Mouse (Mus musculus): ENCODE data around the gene Smndc1. TPM values are rescaled to one million over a fixed set of nuclear protein-coding genes. Genes with fewer than 3 reads are reported as not detected.

The Smndc1 gene
- polyA plus RNA-seq, 2 experiments = 33.9 to 38.6 TPM

- Histone ChIP-seq H3K4me2 (replicated peaks; ENCODE audit: low read depth, low read length, severe bottlenecking) (no peak overlapping the region), H3K9me3 (ENCODE audit: control insufficient read depth, low read length) (no peaks in the 10 kb centered on the region), H3K4me1 (ENCODE audit: control insufficient read depth, insufficient read depth, low read length) (peaks cover 3% of the 10 kb centered on the region; the same call in 1 of the 2 replicates), H3K9ac (ENCODE audit: low read depth, low read length, severe bottlenecking) (no peak overlapping the region), H3K27ac (replicated peaks; ENCODE audit: low read depth, low read length) (no peak overlapping the region), H3K4me3 (replicated peaks; ENCODE audit: low read length) (no peak overlapping the region), H3K27me3 (ENCODE audit: control insufficient read depth, insufficient read depth, low read length) (no peaks in the 10 kb centered on the region), H3K36me3 (ENCODE audit: control insufficient read depth, insufficient read depth, low read length) (no peaks in the 10 kb centered on the region)
- no peak for TF ChIP-seq POLR2A (IDR thresholded peaks at IDR 0.05; ENCODE audit: borderline replicate concordance, extremely low read depth, insufficient read depth, insufficient read length)
- whole genome bisulfite sequencing = 86% methylated on average over 11 of the region's 11 CpGs
- ATAC-seq (ENCODE audit: low FRiP score, low read depth) (no peak), DNase-seq (ENCODE audit: low spot score) (no peak)
These were observed 40.6 kb upstream of the Smndc1 start for GRCm38 (mm10) chr19:53431003-53431402.

- no peaks in the 10 kb centered on the region for H3K36me3 ChIP-seq (ENCODE audit: control insufficient read depth, insufficient read depth, low read length)
- ATAC-seq (ENCODE audit: low FRiP score, low read depth) = no peak
- no peaks in the 10 kb centered on the region for H3K27me3 ChIP-seq (ENCODE audit: control insufficient read depth, insufficient read depth, low read length)
- H3K4me1 ChIP-seq (ENCODE audit: control insufficient read depth, insufficient read depth, low read length) = peaks cover 3% of the 10 kb centered on the region; the same call in 1 of the 2 replicates
- no peak overlapping the region for H3K4me2 ChIP-seq (replicated peaks; ENCODE audit: low read depth, low read length, severe bottlenecking)
- H3K9ac ChIP-seq (ENCODE audit: low read depth, low read length, severe bottlenecking) = no peak overlapping the region
- no peak overlapping the region for H3K4me3 ChIP-seq (replicated peaks; ENCODE audit: low read length)
- WGBS = 66% methylated on average over 9 of the region's 9 CpGs
- no peak for TF ChIP-seq POLR2A (IDR thresholded peaks at IDR 0.05; ENCODE audit: borderline replicate concordance, extremely low read depth, insufficient read depth, insufficient read length)
- H3K27ac ChIP-seq (replicated peaks; ENCODE audit: low read depth, low read length) = no peak overlapping the region
- H3K9me3 ChIP-seq (ENCODE audit: control insufficient read depth, low read length) = no peaks in the 10 kb centered on the region
- no peak for DNase-seq (ENCODE audit: low spot score)
These were observed 40.0 kb upstream of the Smndc1 start for GRCm38 (mm10) chr19:53430356-53430755.

- DNase-seq (ENCODE audit: low spot score) = no peak
- Histone ChIP-seq H3K27ac (replicated peaks; ENCODE audit: low read depth, low read length) (no peak overlapping the region), H3K27me3 (ENCODE audit: control insufficient read depth, insufficient read depth, low read length) (no peaks in the 10 kb centered on the region), H3K4me3 (replicated peaks; ENCODE audit: low read length) (no peak overlapping the region), H3K4me1 (ENCODE audit: control insufficient read depth, insufficient read depth, low read length) (peaks cover 10% of the 10 kb centered on the region), H3K9me3 (ENCODE audit: control insufficient read depth, low read length) (no peaks in the 10 kb centered on the region), H3K36me3 (ENCODE audit: control insufficient read depth, insufficient read depth, low read length) (no peaks in the 10 kb centered on the region), H3K4me2 (replicated peaks; ENCODE audit: low read depth, low read length, severe bottlenecking) (no peak overlapping the region), H3K9ac (ENCODE audit: low read depth, low read length, severe bottlenecking) (no peak overlapping the region)
- WGBS = 45% methylated on average over 8 of the region's 8 CpGs
- TF ChIP-seq POLR2A (IDR thresholded peaks at IDR 0.05; ENCODE audit: borderline replicate concordance, extremely low read depth, insufficient read depth, insufficient read length) = no peak
- no peak for ATAC-seq (ENCODE audit: low FRiP score, low read depth)
These were observed 37.4 kb upstream of the Smndc1 start for GRCm38 (mm10) chr19:53427817-53428216.

- ATAC-seq (ENCODE audit: low FRiP score, low read depth) = no peak
- no peaks in the 10 kb centered on the region for H3K27me3 ChIP-seq (ENCODE audit: control insufficient read depth, insufficient read depth, low read length)
- no peak overlapping the region for H3K4me3 ChIP-seq (replicated peaks; ENCODE audit: low read length)
- no peaks in the 10 kb centered on the region for H3K36me3 ChIP-seq (ENCODE audit: control insufficient read depth, insufficient read depth, low read length)
- peaks cover 10% of the 10 kb centered on the region for H3K4me1 ChIP-seq (ENCODE audit: control insufficient read depth, insufficient read depth, low read length)
- no peak for TF ChIP-seq POLR2A (IDR thresholded peaks at IDR 0.05; ENCODE audit: borderline replicate concordance, extremely low read depth, insufficient read depth, insufficient read length)
- no peaks in the 10 kb centered on the region for H3K9me3 ChIP-seq (ENCODE audit: control insufficient read depth, low read length)
- H3K27ac ChIP-seq (replicated peaks; ENCODE audit: low read depth, low read length) = no peak overlapping the region
- 49% methylated on average over 7 of the region's 7 CpGs for WGBS
- DNase-seq (ENCODE audit: low spot score) = no peak
- H3K9ac ChIP-seq (ENCODE audit: low read depth, low read length, severe bottlenecking) = no peak overlapping the region
- no peak overlapping the region for H3K4me2 ChIP-seq (replicated peaks; ENCODE audit: low read depth, low read length, severe bottlenecking)
These were observed 37.0 kb upstream of the Smndc1 start for GRCm38 (mm10) chr19:53427346-53427745.

- TF ChIP-seq POLR2A (IDR thresholded peaks at IDR 0.05; ENCODE audit: borderline replicate concordance, extremely low read depth, insufficient read depth, insufficient read length) = no peak
- peaks cover 14% of the 10 kb centered on the region for H3K4me1 ChIP-seq (ENCODE audit: control insufficient read depth, insufficient read depth, low read length)
- 87% methylated on average over 8 of the region's 8 CpGs for WGBS
These were observed 35.4 kb upstream of the Smndc1 start for GRCm38 (mm10) chr19:53425824-53426223.

GRCm38 (mm10) chr19:53424629-53425028, 34.3 kb upstream of the Smndc1 start:
- Histone ChIP-seq H3K4me2 (replicated peaks; ENCODE audit: low read depth, low read length, severe bottlenecking) (peak overlapping the region; percentile 10; the same call in 1 of the 2 replicates), H3K4me1 (ENCODE audit: control insufficient read depth, insufficient read depth, low read length) (peaks cover 14% of the 10 kb centered on the region), H3K27me3 (ENCODE audit: control insufficient read depth, insufficient read depth, low read length) (no peaks in the 10 kb centered on the region), H3K27ac (replicated peaks; ENCODE audit: low read depth, low read length) (no peak overlapping the region), H3K9ac (ENCODE audit: low read depth, low read length, severe bottlenecking) (no peak overlapping the region), H3K4me3 (replicated peaks; ENCODE audit: low read length) (no peak overlapping the region), H3K36me3 (ENCODE audit: control insufficient read depth, insufficient read depth, low read length) (no peaks in the 10 kb centered on the region), H3K9me3 (ENCODE audit: control insufficient read depth, low read length) (no peaks in the 10 kb centered on the region)
- ATAC-seq (ENCODE audit: low FRiP score, low read depth) (no peak; the same call in 1 of the 2 replicates), DNase-seq (ENCODE audit: low spot score) (no peak)
- TF ChIP-seq POLR2A (IDR thresholded peaks at IDR 0.05; ENCODE audit: borderline replicate concordance, extremely low read depth, insufficient read depth, insufficient read length) = no peak
- 43% methylated on average over 18 of the region's 18 CpGs for WGBS

More at GRCm38 (mm10) chr19:53425824-53426223, 35.4 kb upstream of the Smndc1 start:
- H3K36me3 ChIP-seq (ENCODE audit: control insufficient read depth, insufficient read depth, low read length) = no peaks in the 10 kb centered on the region
- no peaks in the 10 kb centered on the region for H3K9me3 ChIP-seq (ENCODE audit: control insufficient read depth, low read length)
- no peak for DNase-seq (ENCODE audit: low spot score)
- H3K27me3 ChIP-seq (ENCODE audit: control insufficient read depth, insufficient read depth, low read length) = no peaks in the 10 kb centered on the region
- ATAC-seq (ENCODE audit: low FRiP score, low read depth) = no peak
- H3K27ac ChIP-seq (replicated peaks; ENCODE audit: low read depth, low read length) = no peak overlapping the region
- H3K4me3 ChIP-seq (replicated peaks; ENCODE audit: low read length) = no peak overlapping the region
- H3K9ac ChIP-seq (ENCODE audit: low read depth, low read length, severe bottlenecking) = no peak overlapping the region
- no peak overlapping the region for H3K4me2 ChIP-seq (replicated peaks; ENCODE audit: low read depth, low read length, severe bottlenecking)

Measured in limb, embryonic 14.5 days (tissue).